Mouse (Mus musculus) fibroblast of lung, adult 2 months (primary cell): ENCODE measurements around the gene Gm10392.
A peak's percentile ranks its signal among the peaks of the same experiment; 100 is the strongest.

Experiments
- DNase-seq: peaks from one replicate; pipeline ENCODE4 v3.0.0-alpha.2; 2011; ENCODE audit warnings: low read depth

The Gm10392 gene

DNA sequence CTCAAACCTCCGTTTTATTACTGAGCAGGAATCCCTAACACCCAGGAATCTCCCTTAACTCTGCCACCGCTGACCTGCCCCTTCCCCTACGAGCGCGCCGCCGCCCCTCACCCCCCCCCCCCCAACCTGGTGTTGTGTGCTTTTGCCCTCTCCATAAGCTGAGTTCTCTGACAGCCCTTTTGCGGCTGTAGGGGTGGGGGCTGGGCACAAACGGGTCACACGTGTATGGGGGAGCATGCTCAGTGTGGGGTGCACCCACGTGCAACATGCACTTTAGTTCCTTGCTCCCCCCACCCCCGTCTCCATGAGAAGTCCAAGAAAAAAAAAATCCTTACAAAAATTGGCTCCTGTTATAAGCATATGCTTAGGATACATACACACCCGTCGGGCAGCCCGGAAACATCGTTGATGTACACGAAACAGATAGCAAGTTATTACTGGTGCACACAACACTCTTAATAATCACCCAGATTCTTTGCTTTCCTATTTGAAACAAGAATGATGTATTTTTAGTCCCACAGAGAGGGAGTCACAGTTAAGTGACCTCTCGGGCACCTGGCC lies 26.6 kb downstream of the Gm10392 start:
- DNase-seq, result no peak

DNA sequence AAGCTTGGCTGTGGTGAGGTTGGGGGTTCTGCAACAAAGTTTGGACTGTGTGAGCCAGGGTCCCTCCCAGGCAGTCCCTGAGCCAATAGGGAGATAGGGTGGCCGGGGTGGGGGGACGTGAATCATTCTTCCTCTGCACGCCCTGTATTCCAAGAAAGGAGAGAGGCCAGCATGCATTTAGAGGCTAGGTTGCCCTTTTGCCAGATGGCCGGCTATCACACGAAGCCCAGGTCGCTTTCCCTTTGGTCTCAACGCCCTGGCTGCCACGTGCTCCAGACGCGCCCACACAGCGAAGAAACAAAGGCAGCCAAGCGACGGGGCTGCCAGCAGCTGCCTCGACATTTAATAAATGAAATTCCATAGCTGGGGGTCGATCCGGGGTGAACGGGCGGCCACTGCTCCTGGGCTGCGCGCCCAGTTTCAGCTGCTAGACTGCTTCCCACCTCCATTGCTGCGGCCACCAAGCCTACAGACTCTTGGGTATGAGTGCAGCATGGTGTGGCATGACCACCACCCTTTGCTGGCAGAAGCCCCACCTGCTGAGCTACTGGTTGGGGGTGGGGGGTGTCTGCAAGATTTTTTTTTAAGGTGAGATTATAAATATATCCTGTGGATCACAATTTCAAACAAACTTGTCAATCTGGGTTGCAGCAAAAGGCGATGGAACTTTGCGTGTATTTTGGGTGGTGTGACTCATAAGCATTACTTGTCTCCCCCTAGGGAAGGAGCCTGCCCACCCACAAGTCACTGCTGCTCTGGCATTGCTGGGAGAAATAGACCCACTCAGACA lies 27.3 kb downstream of the Gm10392 start:
- peak; percentile 82 for DNase-seq

DNA sequence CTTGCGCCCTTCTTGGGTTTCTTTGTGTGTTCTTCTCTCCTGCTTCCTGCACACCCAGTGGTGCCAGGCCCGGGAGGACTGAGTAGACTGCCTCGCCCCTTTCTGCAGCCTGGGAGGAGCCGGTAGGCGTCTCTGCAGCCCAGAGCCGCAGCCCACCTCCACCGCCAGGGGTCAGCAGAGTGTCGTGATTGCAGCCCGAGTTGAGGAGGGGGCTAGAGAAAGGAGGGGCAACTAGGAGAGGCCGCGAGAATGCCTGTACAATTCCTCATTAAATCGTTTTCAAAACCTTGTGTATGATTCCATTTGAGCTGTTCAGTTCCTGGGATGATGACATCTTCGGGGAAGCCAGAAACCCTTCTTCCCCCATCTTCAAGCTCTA lies 27.9 kb downstream of the Gm10392 start:
- DNase-seq, result peak; percentile 76

DNA sequence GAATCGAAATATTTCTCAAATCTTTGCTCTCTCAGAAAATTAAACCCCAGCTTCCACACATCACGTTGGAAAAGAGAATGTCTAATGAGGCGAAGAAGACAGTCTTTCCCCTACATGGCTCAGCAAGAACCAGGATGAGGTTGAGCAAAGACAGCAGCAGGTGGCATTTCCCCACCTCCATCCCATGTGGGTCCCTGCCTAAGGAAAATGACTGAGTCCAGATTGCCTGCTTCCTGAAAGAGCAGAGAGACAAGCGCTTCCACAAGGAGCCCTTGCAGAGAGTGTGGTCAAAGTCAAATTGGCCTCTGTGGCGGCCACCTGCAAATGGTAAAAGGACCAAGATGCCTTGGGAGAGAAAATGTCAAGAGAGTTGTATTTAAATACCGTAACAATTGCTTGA lies 28.5 kb downstream of the Gm10392 start:
- DNase-seq, result no peak

DNA sequence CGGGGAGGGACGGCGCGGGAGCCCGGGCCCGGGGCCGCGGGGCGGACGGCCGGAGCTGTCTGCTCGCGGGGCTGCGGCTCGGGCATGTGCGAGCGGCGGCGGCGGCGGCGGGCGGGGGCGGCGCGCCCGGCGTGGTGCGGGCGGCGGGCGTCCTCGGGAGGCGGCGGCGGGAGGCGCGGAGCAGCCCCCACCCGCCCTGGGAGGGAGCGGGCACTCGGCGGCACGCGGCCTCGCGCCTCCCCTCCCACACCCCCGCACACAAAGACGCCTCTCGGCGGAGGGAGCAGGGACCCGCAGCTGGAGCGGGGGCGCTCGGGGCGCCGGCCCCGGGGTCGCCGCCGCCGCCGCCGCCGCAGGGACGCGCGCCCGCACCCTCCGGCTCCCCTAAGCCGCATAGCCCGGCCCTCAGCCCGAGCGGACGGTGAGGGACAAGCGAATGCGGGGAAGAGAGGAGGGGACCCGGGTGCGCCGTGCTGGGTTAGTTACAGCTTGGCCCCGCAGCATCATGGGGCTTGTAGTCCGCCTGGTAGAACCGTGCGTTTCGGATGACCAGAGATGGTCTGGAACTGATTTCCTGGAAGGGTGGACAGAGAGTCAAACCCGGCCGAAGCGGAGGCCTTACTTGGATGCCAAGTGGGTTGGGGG lies 29.3 kb downstream of the Gm10392 start, which contains the start of gene Ankrd13b:
Ankrd13b (minus strand) TSS at position 88 of the 645 bp plus-strand sequence.
- DNase-seq, result no peak

DNA sequence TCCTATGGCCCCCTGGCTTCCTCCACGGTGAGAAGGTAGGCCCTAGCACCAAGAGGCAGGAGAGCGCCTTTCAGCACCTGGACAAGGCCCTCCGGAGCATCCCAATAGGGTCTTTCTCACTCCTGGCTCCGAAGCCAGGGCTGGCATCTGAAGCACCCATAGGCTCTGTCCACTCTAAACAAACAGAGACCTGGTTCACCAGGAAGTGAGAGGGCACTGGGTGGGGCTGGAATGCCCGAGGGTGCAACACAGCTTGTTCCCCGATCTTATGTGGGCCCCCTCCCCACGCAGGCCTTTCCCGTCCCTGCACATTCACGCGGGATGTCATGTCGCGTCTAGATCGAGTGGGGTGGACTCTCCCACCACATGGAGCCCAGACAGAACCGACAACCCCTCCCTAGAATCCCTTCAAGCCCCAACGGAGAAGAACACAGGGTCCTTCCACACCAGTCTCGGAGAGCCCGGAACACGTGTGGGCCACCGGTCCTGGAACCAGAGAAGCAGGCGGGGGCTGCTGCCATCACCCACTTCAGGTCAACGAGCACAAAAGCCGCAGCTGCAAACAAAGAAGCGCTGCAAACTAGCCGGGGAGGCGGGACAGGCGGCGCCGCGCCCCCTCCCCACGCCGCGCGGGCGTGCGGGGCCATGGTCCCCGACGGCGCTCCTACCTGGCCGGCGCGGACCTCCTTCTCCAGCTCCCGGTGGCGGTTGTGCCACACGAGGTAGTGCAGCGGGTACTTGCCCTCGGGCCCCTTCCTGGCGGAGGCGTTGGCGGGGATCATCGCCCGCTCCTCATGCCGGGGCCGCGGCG lies 30.0 kb downstream of the Gm10392 start:
- no peak for DNase-seq

DNA sequence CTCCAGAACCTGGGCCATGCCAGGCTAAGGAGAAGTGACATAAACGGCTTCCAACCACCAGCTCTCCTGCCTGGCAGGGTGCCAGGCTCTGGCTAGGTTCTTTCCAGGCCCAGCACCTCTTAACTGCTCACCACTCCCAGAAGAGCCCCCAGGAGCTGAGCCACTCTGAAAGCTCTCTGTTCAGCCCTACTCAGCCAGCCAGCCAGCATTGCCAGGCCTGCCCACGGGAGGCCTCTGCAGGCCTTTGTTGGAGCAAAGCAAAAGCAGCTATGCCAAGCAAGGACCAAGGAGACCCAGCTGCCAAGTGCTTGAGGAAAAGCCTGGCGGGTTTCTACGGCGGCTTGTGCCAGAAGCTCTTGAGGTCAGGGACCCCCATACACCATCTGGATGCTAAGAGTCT lies 32.2 kb downstream of the Gm10392 start:
- DNase-seq, result no peak

DNA sequence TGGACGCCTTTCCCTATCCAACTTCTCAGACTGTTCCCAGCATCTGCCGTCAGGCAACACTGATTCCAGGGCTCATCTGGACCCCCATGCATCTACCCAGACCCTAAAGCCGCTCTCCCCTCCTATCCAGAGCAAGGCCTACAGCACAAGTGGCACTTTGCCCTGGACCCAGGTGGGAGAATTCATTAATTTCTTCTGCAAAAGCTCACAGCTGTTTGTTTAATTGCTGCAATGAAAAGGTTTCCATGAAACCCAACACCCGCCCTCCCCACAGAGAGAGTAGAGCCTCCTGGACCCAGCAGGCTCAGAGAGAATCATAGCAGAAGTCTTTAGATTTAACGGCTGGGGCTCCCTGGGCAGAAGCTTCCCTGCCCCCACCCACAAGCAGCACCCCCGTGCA lies 33.8 kb downstream of the Gm10392 start:
- no peak for DNase-seq

DNA sequence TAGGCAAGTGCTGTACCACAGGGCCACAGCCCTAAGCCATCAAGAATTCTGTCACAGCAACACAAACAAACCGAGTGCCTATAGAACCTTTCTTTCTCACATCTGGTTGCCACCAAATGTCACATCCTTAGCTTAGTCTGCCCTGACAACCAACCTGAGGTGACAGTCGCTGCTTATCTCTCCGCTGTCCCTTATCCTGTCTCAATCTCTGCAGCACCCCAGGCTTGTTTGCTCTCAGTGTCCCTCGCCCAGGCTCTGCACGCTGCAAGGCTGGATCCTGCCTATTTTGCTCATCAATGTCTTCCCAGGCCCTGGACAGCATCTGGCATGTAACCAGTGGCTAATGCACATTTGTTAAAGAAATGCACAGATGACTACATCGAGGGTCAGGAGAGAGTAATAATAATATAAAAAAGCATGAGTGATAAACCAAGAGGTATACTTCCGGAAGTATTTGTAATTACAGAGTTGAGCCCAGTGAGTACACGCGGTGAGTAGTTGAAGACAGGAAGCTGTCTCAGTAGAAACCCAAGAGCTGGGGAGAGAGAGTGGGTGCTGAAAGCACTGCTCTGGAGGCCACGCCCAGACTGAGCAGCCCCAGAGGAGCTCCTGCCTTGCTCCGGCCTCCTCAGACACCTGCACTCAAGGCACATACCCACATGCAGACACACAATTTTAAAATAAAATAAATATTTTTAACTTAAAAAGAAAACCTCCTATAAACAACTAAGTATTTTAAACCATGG lies 35.3 kb downstream of the Gm10392 start:
- DNase-seq, result no peak

DNA sequence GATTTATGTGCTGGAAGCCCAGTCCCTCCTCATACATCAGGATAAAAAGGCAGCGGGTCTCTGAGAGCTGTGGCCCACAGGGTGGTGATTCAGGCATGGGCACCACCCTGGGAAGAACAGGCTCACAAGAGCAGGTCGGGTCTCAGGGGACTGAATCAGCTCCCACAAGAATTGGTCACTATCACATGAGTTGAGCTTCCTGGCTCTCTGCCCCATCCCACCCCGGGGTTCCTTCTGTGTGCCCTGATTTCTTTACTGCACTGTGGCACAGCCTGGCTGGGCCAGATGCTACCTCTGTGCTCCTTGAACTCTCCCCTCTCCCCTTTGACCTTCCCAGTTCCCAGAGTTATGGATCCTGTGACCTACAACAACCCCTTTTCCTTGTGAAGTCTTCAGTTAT lies 36.0 kb downstream of the Gm10392 start:
- no peak for DNase-seq

DNA sequence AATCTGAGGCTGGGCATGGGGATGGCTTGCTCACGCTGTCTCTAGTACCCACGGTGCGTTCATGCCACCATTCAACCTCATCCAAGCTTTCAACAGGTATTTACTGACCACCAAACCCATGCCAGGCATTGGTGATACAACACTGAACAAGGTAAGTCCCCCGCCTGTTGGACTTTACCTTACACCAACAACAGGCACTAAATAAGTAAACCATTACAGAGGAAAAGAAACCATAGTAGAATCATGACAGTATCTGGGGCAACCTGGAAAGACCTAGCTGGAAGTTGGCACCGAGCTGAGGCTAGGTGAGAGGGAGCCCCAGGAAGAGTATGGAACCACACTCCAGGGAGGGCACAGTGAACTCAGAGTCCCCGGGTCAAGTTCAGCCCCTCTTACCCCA lies 42.1 kb downstream of the Gm10392 start:
- DNase-seq, result no peak

DNA sequence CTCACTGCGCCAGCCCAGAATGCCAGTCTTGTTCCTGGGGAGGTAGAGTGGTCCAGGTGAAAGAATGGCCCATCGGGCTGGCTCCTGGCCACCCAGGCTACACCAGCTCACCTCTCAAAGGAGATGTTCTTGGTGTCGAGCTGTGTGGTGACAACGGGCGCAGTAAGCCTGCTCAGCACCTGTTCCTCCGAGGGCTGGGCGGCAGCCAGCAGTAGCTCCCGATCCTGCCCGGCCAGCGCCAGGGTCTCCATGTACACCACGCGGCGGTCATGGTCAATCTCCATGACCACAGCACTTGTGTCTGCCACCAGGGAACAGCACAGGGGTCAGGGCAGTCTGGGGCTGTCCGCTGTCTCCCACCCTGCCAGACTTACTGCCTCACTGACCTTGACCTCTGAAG lies 42.8 kb downstream of the Gm10392 start:
- DNase-seq, result no peak

DNA sequence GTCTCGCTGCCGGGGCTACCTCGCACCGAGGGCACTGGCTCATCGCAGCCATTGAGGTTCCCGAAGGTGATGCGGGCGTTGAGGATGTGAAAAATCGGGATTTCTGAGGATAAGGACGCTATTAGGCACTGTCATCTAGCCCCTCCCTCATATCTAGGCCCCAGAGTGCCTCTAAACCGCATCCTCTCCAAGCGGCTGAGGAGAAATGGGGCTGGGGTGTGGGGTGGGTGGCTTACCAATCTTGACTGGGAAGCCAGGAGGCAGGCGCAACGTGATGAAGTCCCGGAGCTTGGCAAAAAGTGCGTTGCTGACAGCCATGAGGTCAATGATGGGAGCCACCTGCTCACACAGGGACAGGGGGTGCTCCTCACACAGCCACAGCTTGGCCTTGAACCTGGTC lies 46.2 kb downstream of the Gm10392 start:
- no peak for DNase-seq

DNA sequence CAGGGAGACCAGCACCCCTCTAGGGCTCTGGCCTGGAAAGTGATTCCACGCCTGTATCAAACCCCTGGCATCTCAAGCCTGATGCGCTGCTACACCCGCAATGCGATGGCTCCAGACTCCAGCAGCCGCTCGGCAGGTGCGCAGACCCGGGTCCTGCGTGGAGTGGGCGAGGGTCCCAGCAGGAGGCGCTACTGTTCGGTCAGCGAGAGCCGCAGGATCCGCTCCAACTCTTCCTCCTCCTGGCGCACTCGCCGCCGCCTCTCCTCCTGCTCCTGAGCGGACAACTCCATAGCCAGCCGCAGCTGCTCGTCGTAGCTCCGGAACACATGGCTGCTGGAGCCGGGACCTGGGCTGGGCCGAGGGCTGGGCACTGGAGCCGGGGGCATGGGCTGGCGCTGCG lies 47.6 kb downstream of the Gm10392 start:
- DNase-seq, result no peak

DNA sequence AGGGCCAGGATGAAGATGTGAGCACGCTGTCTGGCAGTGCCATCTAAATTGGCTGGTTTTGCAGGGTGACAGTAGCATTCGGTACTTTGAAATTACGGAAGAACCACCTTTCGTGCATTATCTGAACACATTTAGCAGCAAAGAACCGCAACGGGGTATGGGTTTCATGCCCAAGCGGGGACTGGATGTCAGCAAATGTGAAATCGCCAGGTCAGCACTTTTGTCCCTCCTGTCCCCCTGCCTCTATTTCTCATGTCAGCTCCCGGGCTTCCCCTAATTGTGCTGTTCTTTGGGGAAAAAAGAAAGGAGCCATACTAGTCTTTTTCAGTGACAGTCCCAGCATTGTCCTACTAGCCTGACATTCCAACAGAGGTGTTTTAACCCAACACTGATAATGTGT lies 50.6 kb downstream of the Gm10392 start:
- DNase-seq, result no peak

DNA sequence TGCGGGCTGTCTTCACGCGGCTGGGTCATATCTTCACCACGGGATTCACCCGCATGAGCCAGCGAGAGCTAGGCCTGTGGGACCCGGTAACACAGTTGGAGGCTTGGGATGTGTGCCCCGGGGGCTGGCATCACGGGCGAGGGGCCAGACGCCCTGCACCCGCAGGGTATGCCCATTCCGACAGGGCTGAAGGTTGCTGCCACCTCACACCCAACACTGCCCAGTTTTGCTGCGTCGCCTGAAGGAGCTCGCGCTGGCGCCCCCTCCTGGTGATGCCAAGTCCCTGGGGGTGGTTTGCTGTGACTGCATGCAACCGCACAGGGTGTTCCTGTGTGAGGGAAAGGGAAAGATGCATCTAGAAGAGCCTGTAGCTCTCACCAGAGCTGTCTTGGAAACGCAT lies 51.2 kb downstream of the Gm10392 start:
- no peak for DNase-seq

DNA sequence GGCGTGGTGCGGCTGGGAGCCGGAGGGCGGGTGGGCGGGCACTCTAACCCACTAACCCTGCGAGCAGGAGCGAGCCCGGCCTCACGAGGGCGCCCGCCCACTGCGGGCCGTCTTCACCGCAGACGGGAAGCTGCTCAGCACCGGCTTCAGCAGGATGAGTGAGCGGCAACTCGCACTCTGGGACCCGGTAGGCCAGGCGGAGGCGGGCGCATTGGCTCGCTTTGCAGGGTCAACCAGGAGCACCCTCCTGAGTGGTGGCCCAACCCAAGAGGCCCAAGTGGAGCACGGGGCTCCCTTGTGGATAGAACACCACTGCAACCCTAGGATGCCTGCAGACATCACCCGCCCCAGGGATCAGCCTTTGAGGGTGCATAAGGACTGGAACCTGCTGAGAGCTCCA lies 51.8 kb downstream of the Gm10392 start:
- DNase-seq, result no peak
